Mouse (Mus musculus) stomach, postnatal 0 days (tissue): Measurements from ENCODE around the gene Trim24.

ENCODE experiments used
- CTCF ChIP-seq: IDR thresholded peaks from 2 replicates; pipeline ENCODE4 v1.5.1; 2016; ENCODE audit warnings: antibody characterized with exemption, low read depth, mild to moderate bottlenecking, moderate library complexity
- EP300 ChIP-seq: optimal IDR thresholded peaks from 2 replicates; pipeline ENCODE3; 2016; ENCODE audit warnings: antibody characterized with exemption

GRCm38 (mm10) chr6:37967386-37967785 lies 96.8 kb downstream of the Trim24 start:
- TF ChIP-seq CTCF (no peak), EP300 (no peak)
